Mouse (Mus musculus) olfactory bulb, adult 2 months (tissue): ENCODE measurements at regions not wholly inside any gene's neighbourhood (a gene's known extent, or its start where the extent isn't known, plus 50 kb on each side); places are given as distances from the start of the nearest gene placed in this dataset.

ENCODE experiments used
- CTCF ChIP-seq: fragments of 200-500 bp; IDR thresholded peaks from 2 replicates; pipeline ENCODE4 v1.5.1; 2012; ENCODE audit warnings: low read depth, mild to moderate bottlenecking, low read length, moderate library complexity; ENCODE audit not compliant: insufficient read depth
- POLR2A ChIP-seq: fragments of 200-500 bp; IDR thresholded peaks from 2 replicates; pipeline ENCODE4 v1.6.1; 2012; ENCODE audit warnings: mild to moderate bottlenecking, low read depth, low read length, moderate library complexity; ENCODE audit not compliant: insufficient read depth

GRCm38 (mm10) chr3:149277812-149278211 is 287.5 kb upstream of the Adgrl2 start:
- TF ChIP-seq CTCF (no peak), POLR2A (no peak)
